Mouse (Mus musculus) neural tube, embryonic 13.5 days (tissue): ENCODE results near the gene Ncoa7. TPM values are rescaled to one million over a fixed set of nuclear protein-coding genes. Genes with fewer than 3 reads are reported as not detected.
A peak's percentile ranks its signal among the peaks of the same experiment; 100 is the strongest.
"Not testable (repeated sequence)": the region's sequence is repeated elsewhere in the genome, so short reads cannot be mapped to it uniquely, and the experiment has no call there.

Experiments used
- ATAC-seq: fragments of 200-750 bp; cut with Nextera tagmentation; 2 replicates; pipeline ENCODE4 v1.8.0; 2017; ENCODE audit warnings: low read depth, mild to moderate bottlenecking, moderate TSS enrichment, moderate library complexity
- H3K27ac ChIP-seq: fragments of 300-500 bp; sonication (generic); replicated peaks from 2 replicates; pipeline ENCODE4 v1.5.1; 2015; ENCODE audit warnings: moderate library complexity, mild to moderate bottlenecking, inconsistent platforms
- H3K27me3 ChIP-seq: fragments of 300-500 bp; sonication (generic); 2 replicates; pipeline ENCODE4 v1.6.1; 2015; ENCODE audit warnings: mild to moderate bottlenecking, inconsistent platforms
- H3K36me3 ChIP-seq: fragments of 300-500 bp; sonication (generic); 2 replicates; pipeline ENCODE4 v1.6.1; 2015; ENCODE audit warnings: mild to moderate bottlenecking, inconsistent platforms
- H3K4me1 ChIP-seq: fragments of 300-500 bp; sonication (generic); replicated peaks from 2 replicates; pipeline ENCODE4 v1.6.1; 2015; ENCODE audit warnings: inconsistent platforms
- H3K4me2 ChIP-seq: fragments of 300-500 bp; sonication (generic); 2 replicates; pipeline ENCODE4 v1.6.1; 2015; ENCODE audit warnings: inconsistent platforms, mild to moderate bottlenecking, moderate library complexity
- H3K4me3 ChIP-seq: fragments of 300-500 bp; sonication (generic); 2 replicates; pipeline ENCODE4 v1.5.1; 2015; ENCODE audit warnings: mild to moderate bottlenecking, inconsistent platforms
- H3K9ac ChIP-seq: fragments of 300-500 bp; sonication (generic); 2 replicates; pipeline ENCODE4 v1.6.1; 2015; ENCODE audit warnings: moderate library complexity, mild to moderate bottlenecking, inconsistent platforms
- H3K9me3 ChIP-seq: fragments of 300-500 bp; sonication (generic); 2 replicates; pipeline ENCODE4 v1.6.1; 2016; ENCODE audit warnings: inconsistent platforms
- WGBS: fragments of 180-500 bp; shearing (Covaris S2); methylation state at CpG from one replicate; pipeline ENCODE4 v1.1.7; 2015; 5-methylcytosine and 5-hydroxymethylcytosine counted together
- polyA plus RNA-seq: library from polyadenylated mRNA; unstranded; fragments of >200 nt; fragmentation: Nextera tagmentation; extraction: Ambion mirVana; gene quantifications from 2 replicates; pipeline ENCODE4 v1.2.1, GENCODE M21; 2015

The Ncoa7 gene
- polyA plus RNA-seq, 1 experiment from 2014 or later = 16.1 TPM

- WGBS = 94% methylated on average over 2 of the region's 2 CpGs
- H3K4me2 ChIP-seq = no peak overlapping the region
- no peak overlapping the region for H3K4me3 ChIP-seq
- H3K27me3 ChIP-seq = no peaks in the 10 kb centered on the region
- no peaks in the 10 kb centered on the region for H3K9me3 ChIP-seq
- H3K4me1 ChIP-seq = no peaks in the 10 kb centered on the region
- H3K9ac ChIP-seq = no peak overlapping the region
- no peaks in the 10 kb centered on the region for H3K36me3 ChIP-seq
- no peak overlapping the region for H3K27ac ChIP-seq
- ATAC-seq = no peak
Measured at GRCm38 (mm10) chr10:30679756-30680155, 123.4 kb downstream of the Ncoa7 start.

- 62% methylated on average over 2 of the region's 2 CpGs for WGBS
- no peak for ATAC-seq
Measured at GRCm38 (mm10) chr10:30678051-30678450, 125.1 kb downstream of the Ncoa7 start.

GRCm38 (mm10) chr10:30674825-30675224 is 128.3 kb downstream of the Ncoa7 start:
- Histone ChIP-seq H3K27ac (no peak overlapping the region), H3K9ac (no peak overlapping the region), H3K36me3 (peaks cover 7% of the 10 kb centered on the region; the same call in 1 of the 2 replicates), H3K27me3 (no peaks in the 10 kb centered on the region), H3K9me3 (no peaks in the 10 kb centered on the region; the same call in 1 of the 2 replicates), H3K4me2 (no peak overlapping the region), H3K4me1 (no peaks in the 10 kb centered on the region), H3K4me3 (no peak overlapping the region)
- ATAC-seq = no peak
- 94% methylated on average over 3 of the region's 3 CpGs for WGBS

More at GRCm38 (mm10) chr10:30678051-30678450, 125.1 kb downstream of the Ncoa7 start:
- no peak overlapping the region for H3K4me3 ChIP-seq
- H3K36me3 ChIP-seq = no peaks in the 10 kb centered on the region
- H3K27ac ChIP-seq = no peak overlapping the region
- no peaks in the 10 kb centered on the region for H3K9me3 ChIP-seq
- H3K4me1 ChIP-seq = no peaks in the 10 kb centered on the region
- H3K9ac ChIP-seq = no peak overlapping the region
- H3K4me2 ChIP-seq = no peak overlapping the region
- H3K27me3 ChIP-seq = no peaks in the 10 kb centered on the region

- no peak overlapping the region for H3K4me3 ChIP-seq
- no peak overlapping the region for H3K27ac ChIP-seq
- no peaks in the 10 kb centered on the region for H3K4me1 ChIP-seq
- H3K9ac ChIP-seq = no peak overlapping the region
- no peaks in the 10 kb centered on the region for H3K27me3 ChIP-seq
- 92% methylated on average over 2 of the region's 2 CpGs for WGBS
- H3K9me3 ChIP-seq = no peaks in the 10 kb centered on the region; the same call in 1 of the 2 replicates
- peaks cover 6% of the 10 kb centered on the region for H3K36me3 ChIP-seq
- ATAC-seq = no peak
- no peak overlapping the region for H3K4me2 ChIP-seq
Measured at GRCm38 (mm10) chr10:30666580-30666979, 136.5 kb downstream of the Ncoa7 start.

- 0 out of 2 replicates have a peak, but pooled peaks cover 2% of the 10 kb centered on the region for H3K4me1 ChIP-seq
- no peak overlapping the region for H3K27ac ChIP-seq
- no peaks in the 10 kb centered on the region for H3K9me3 ChIP-seq
- H3K36me3 ChIP-seq = peaks cover 20% of the 10 kb centered on the region
- 91% methylated on average over 6 of the region's 6 CpGs for WGBS
- H3K9ac ChIP-seq = no peak overlapping the region
- H3K4me3 ChIP-seq = no peak overlapping the region
- H3K4me2 ChIP-seq = no peak overlapping the region
- no peaks in the 10 kb centered on the region for H3K27me3 ChIP-seq
- ATAC-seq = no peak
Measured at GRCm38 (mm10) chr10:30660564-30661328, 142.4 kb downstream of the Ncoa7 start.

GRCm38 (mm10) chr10:30655655-30656054 is 147.5 kb downstream of the Ncoa7 start:
- 7% methylated on average over 5 of the region's 5 CpGs for WGBS
- H3K27ac ChIP-seq = no peak overlapping the region
- H3K4me2 ChIP-seq = peak overlapping the region; percentile 29; the same call in 1 of the 2 replicates

GRCm38 (mm10) chr10:30647681-30648080 is 155.4 kb downstream of the Ncoa7 start:
- Histone ChIP-seq H3K4me2 (no peak overlapping the region), H3K9me3 (no peaks in the 10 kb centered on the region), H3K9ac (no peak overlapping the region), H3K27me3 (no peaks in the 10 kb centered on the region; the same call in 1 of the 2 replicates), H3K4me3 (no peak overlapping the region), H3K27ac (no peak overlapping the region), H3K36me3 (peaks cover 15% of the 10 kb centered on the region), H3K4me1 (no peaks in the 10 kb centered on the region)
- 27% methylated on average over 2 of the region's 2 CpGs for WGBS
- no peak for ATAC-seq

More at GRCm38 (mm10) chr10:30655655-30656054, 147.5 kb downstream of the Ncoa7 start:
- H3K4me3 ChIP-seq = peak overlapping the region; percentile 6; the same call in 1 of the 2 replicates
- no peak for ATAC-seq
- H3K9me3 ChIP-seq = no peaks in the 10 kb centered on the region
- H3K9ac ChIP-seq = no peak overlapping the region
- H3K36me3 ChIP-seq = peaks cover 37% of the 10 kb centered on the region
- H3K4me1 ChIP-seq = 0 out of 2 replicates have a peak, but pooled peaks cover 3% of the 10 kb centered on the region
- no peaks in the 10 kb centered on the region for H3K27me3 ChIP-seq

GRCm38 (mm10) chr10:30638216-30638615 is 164.9 kb downstream of the Ncoa7 start:
- H3K27me3 ChIP-seq = no peaks in the 10 kb centered on the region
- H3K4me1 ChIP-seq = no peaks in the 10 kb centered on the region
- no peak overlapping the region for H3K4me2 ChIP-seq
- H3K36me3 ChIP-seq = no peaks in the 10 kb centered on the region
- no peak for ATAC-seq
- WGBS = 82% methylated on average over 3 of the region's 3 CpGs
- H3K9ac ChIP-seq = no peak overlapping the region
- no peaks in the 10 kb centered on the region for H3K9me3 ChIP-seq
- H3K4me3 ChIP-seq = no peak overlapping the region
- no peak overlapping the region for H3K27ac ChIP-seq

- not testable (repeated sequence) for H3K27me3 ChIP-seq, H3K4me2 ChIP-seq, ATAC-seq, H3K4me1 ChIP-seq, H3K4me3 ChIP-seq, H3K9ac ChIP-seq, H3K27ac ChIP-seq, H3K36me3 ChIP-seq, H3K9me3 ChIP-seq
- 78% methylated on average over 1 of the region's 1 CpGs for WGBS
Measured at GRCm38 (mm10) chr10:30636474-30637154, 166.5 kb downstream of the Ncoa7 start.

- H3K9ac ChIP-seq = no peak overlapping the region
- no peak overlapping the region for H3K4me2 ChIP-seq
- no peaks in the 10 kb centered on the region for H3K9me3 ChIP-seq
- no peaks in the 10 kb centered on the region for H3K36me3 ChIP-seq
- H3K27me3 ChIP-seq = no peaks in the 10 kb centered on the region
- 94% methylated on average over 1 of the region's 1 CpGs for WGBS
- H3K4me1 ChIP-seq = no peaks in the 10 kb centered on the region
- H3K27ac ChIP-seq = no peak overlapping the region
- ATAC-seq = no peak
- no peak overlapping the region for H3K4me3 ChIP-seq
Measured at GRCm38 (mm10) chr10:30632718-30633117, 170.4 kb downstream of the Ncoa7 start.

- Histone ChIP-seq H3K9ac (no peak overlapping the region), H3K4me2 (no peak overlapping the region), H3K4me1 (no peaks in the 10 kb centered on the region), H3K36me3 (no peaks in the 10 kb centered on the region), H3K27me3 (no peaks in the 10 kb centered on the region), H3K9me3 (no peaks in the 10 kb centered on the region), H3K27ac (no peak overlapping the region), H3K4me3 (no peak overlapping the region)
- no peak for ATAC-seq
Measured at GRCm38 (mm10) chr10:30629977-30630376, 173.1 kb downstream of the Ncoa7 start.

- no peak for ATAC-seq
- Histone ChIP-seq H3K27me3 (no peaks in the 10 kb centered on the region), H3K9me3 (no peaks in the 10 kb centered on the region), H3K4me2 (no peak within 1 kb of the TSS), H3K27ac (no peak within 1 kb of the TSS), H3K36me3 (no peaks in the 10 kb centered on the region), H3K9ac (no peak within 1 kb of the TSS), H3K4me3 (no peak within 1 kb of the TSS), H3K4me1 (no peaks in the 10 kb centered on the region)
- WGBS = 87% methylated on average over 3 of the region's 3 CpGs
Measured at GRCm38 (mm10) chr10:30629513-30629912, 173.6 kb downstream of the Ncoa7 start, which contains the start of gene Hint3. Gene Hint3 (minus strand): TSS chr10:30629632.
